Mouse (Mus musculus) forebrain, embryonic 14.5 days (tissue): Measurements from ENCODE around the gene Slitrk1. TPM values are rescaled to one million over a fixed set of nuclear protein-coding genes. Genes with fewer than 3 reads are reported as not detected.

ENCODE experiments used
- ATAC-seq: fragments of 200-750 bp; cut with Nextera tagmentation; 2 replicates; pipeline ENCODE4 v1.8.0; 2017; ENCODE audit warnings: mild to moderate bottlenecking, moderate library complexity
- DNase-seq: peaks from one replicate; pipeline ENCODE4 v3.0.0-alpha.2; 2015; ENCODE audit warnings: low spot score
- H3K27ac ChIP-seq: fragments of 300-500 bp; sonication (generic); 2 replicates; pipeline ENCODE4 v1.5.1; 2014; ENCODE audit warnings: low read depth, mild to moderate bottlenecking, control low read depth, low read length, moderate library complexity
- H3K27me3 ChIP-seq: fragments of 300-500 bp; sonication (generic); replicated peaks from 2 replicates; pipeline ENCODE4 v1.6.1; 2014; ENCODE audit warnings: low read length, control low read depth, mixed read lengths; ENCODE audit not compliant: control insufficient read depth, insufficient read depth
- H3K36me3 ChIP-seq: fragments of 300-500 bp; sonication (generic); 2 replicates; pipeline ENCODE4 v1.6.1; 2014; ENCODE audit warnings: low read length, control low read depth; ENCODE audit not compliant: control insufficient read depth, insufficient read depth
- H3K4me1 ChIP-seq: fragments of 300-500 bp; sonication (generic); 2 replicates; pipeline ENCODE4 v1.6.1; 2014; ENCODE audit warnings: antibody characterized with exemption, low read length, control low read depth; ENCODE audit not compliant: control insufficient read depth, insufficient read depth
- H3K4me2 ChIP-seq: fragments of 300-500 bp; sonication (generic); 2 replicates; pipeline ENCODE4 v1.6.1; 2014; ENCODE audit warnings: mild to moderate bottlenecking, control low read depth, low read length
- H3K4me3 ChIP-seq: fragments of 300-500 bp; sonication (generic); 2 replicates; pipeline ENCODE4 v1.5.1; 2014; ENCODE audit warnings: low read depth, low read length, control low read depth
- H3K9ac ChIP-seq: fragments of 300-500 bp; sonication (generic); 2 replicates; pipeline ENCODE4 v1.6.1; 2014; ENCODE audit warnings: mild to moderate bottlenecking, low read length, control low read depth, moderate library complexity
- H3K9me3 ChIP-seq: fragments of 300-500 bp; sonication (generic); replicated peaks from 2 replicates; pipeline ENCODE4 v1.6.1; 2016; ENCODE audit warnings: low read length, control low read depth, mixed read lengths; ENCODE audit not compliant: control insufficient read depth
- WGBS: fragments of 180-500 bp; shearing (Covaris S2); extraction: QIAGEN DNeasy Blood & Tissue Kit; methylation state at CpG from one replicate; pipeline ENCODE4 v1.1.7; 2014; 5-methylcytosine and 5-hydroxymethylcytosine counted together
- polyA plus RNA-seq: library from polyadenylated mRNA; unstranded; fragments of >200 nt; fragmentation: Nextera tagmentation; extraction: Ambion mirVana; gene quantifications from 2 replicates; pipeline ENCODE4 v1.2.1, GENCODE M21; 2014

The Slitrk1 gene
- 13.4 and 17.8 TPM in 2 replicates for polyA plus RNA-seq

- Histone ChIP-seq H3K9me3 (no peaks in the 10 kb centered on the region), H3K27ac (peak within 1 kb of the TSS; percentile 85), H3K36me3 (no peaks in the 10 kb centered on the region), H3K4me3 (peak within 1 kb of the TSS; percentile 60), H3K4me1 (peaks cover 20% of the 10 kb centered on the region; the same call in 1 of the 2 replicates), H3K9ac (peak within 1 kb of the TSS; percentile 86), H3K4me2 (peak within 1 kb of the TSS; percentile 94), H3K27me3 (no peaks in the 10 kb centered on the region)
- peak; percentile 79 for ATAC-seq
- DNase-seq: peak; percentile 92
- WGBS: under 1% methylated on average over 23 of the region's 25 CpGs
Observed at GRCm38 (mm10) chr14:108913714-108914263, at the start of gene Slitrk1. Gene Slitrk1 (minus strand): TSS chr14:108914158.

GRCm38 (mm10) chr14:108935777-108936176 is 21.8 kb upstream of the Slitrk1 start:
- Histone ChIP-seq H3K4me3 (no peak overlapping the region), H3K4me1 (no peaks in the 10 kb centered on the region), H3K36me3 (no peaks in the 10 kb centered on the region), H3K27ac (no peak overlapping the region), H3K4me2 (no peak overlapping the region), H3K9ac (no peak overlapping the region), H3K9me3 (no peaks in the 10 kb centered on the region), H3K27me3 (no peaks in the 10 kb centered on the region)
- WGBS: 88% methylated on average over 1 of the region's 1 CpGs
- ATAC-seq (no peak), DNase-seq (peak; percentile 43)

GRCm38 (mm10) chr14:108914336-108914735 is 378 bp upstream of the Slitrk1 start:
- Histone ChIP-seq H3K9me3 (no peaks in the 10 kb centered on the region), H3K36me3 (no peaks in the 10 kb centered on the region), H3K27ac (no peak overlapping the region), H3K4me3 (peak overlapping the region; percentile 60), H3K9ac (peak overlapping the region; percentile 86), H3K4me1 (peaks cover 20% of the 10 kb centered on the region; the same call in 1 of the 2 replicates), H3K4me2 (peak overlapping the region; percentile 94), H3K27me3 (no peaks in the 10 kb centered on the region)
- 4% methylated on average over 16 of the region's 16 CpGs for WGBS
- DNase-seq: peak; percentile 59
- no peak for ATAC-seq

- WGBS: under 1% methylated on average over 21 of the region's 21 CpGs
- H3K4me3 ChIP-seq: peak overlapping the region; percentile 60
- H3K27ac ChIP-seq: peak overlapping the region; percentile 85
- no peaks in the 10 kb centered on the region for H3K36me3 ChIP-seq
- ATAC-seq (peak; percentile 4; the same call in 1 of the 2 replicates), DNase-seq (peak; percentile 54)
- no peaks in the 10 kb centered on the region for H3K9me3 ChIP-seq
- H3K4me1 ChIP-seq: peaks cover 20% of the 10 kb centered on the region; the same call in 1 of the 2 replicates
- H3K9ac ChIP-seq: peak overlapping the region; percentile 86
- H3K27me3 ChIP-seq: no peaks in the 10 kb centered on the region
- H3K4me2 ChIP-seq: peak overlapping the region; percentile 94
Observed at GRCm38 (mm10) chr14:108912876-108913490, 975 bp downstream of the Slitrk1 start.

GRCm38 (mm10) chr14:108912021-108912875 is 1.7 kb downstream of the Slitrk1 start:
- Histone ChIP-seq H3K4me3 (peak overlapping the region; percentile 60), H3K27me3 (no peaks in the 10 kb centered on the region), H3K9ac (peak overlapping the region; percentile 86), H3K4me1 (peaks cover 20% of the 10 kb centered on the region; the same call in 1 of the 2 replicates), H3K9me3 (no peaks in the 10 kb centered on the region), H3K27ac (peak overlapping the region; percentile 63), H3K4me2 (peak overlapping the region; percentile 94), H3K36me3 (no peaks in the 10 kb centered on the region)
- 2% methylated on average over 24 of the region's 24 CpGs for WGBS
- peak; percentile 66 for DNase-seq
- peak; percentile 30; the same call in 1 of the 2 replicates for ATAC-seq

- Histone ChIP-seq H3K27me3 (no peaks in the 10 kb centered on the region), H3K36me3 (no peaks in the 10 kb centered on the region), H3K27ac (0 out of 2 replicates have a peak overlapping the region, but pooled peaks have one; percentile 63), H3K9ac (peak overlapping the region; percentile 86), H3K4me3 (peak overlapping the region; percentile 60), H3K4me1 (peaks cover 20% of the 10 kb centered on the region; the same call in 1 of the 2 replicates), H3K9me3 (no peaks in the 10 kb centered on the region), H3K4me2 (peak overlapping the region; percentile 94)
- 1% methylated on average over 24 of the region's 24 CpGs for WGBS
- DNase-seq (peak; percentile 29), ATAC-seq (0 out of 2 replicates have a peak, but pooled peaks have one; percentile 6)
Observed at GRCm38 (mm10) chr14:108911138-108911841, 2.7 kb downstream of the Slitrk1 start.

GRCm38 (mm10) chr14:108910449-108911137 is 3.4 kb downstream of the Slitrk1 start:
- 0 out of 2 replicates have a peak, but pooled peaks have one; percentile 2 for ATAC-seq
- H3K9ac ChIP-seq: peak overlapping the region; percentile 86
- H3K4me1 ChIP-seq: peaks cover 20% of the 10 kb centered on the region; the same call in 1 of the 2 replicates
- no peak overlapping the region for H3K27ac ChIP-seq
- peak; percentile 40 for DNase-seq
- peak overlapping the region; percentile 94 for H3K4me2 ChIP-seq
- 3% methylated on average over 19 of the region's 19 CpGs for whole genome bisulfite sequencing
- peak overlapping the region; percentile 60 for H3K4me3 ChIP-seq
- H3K36me3 ChIP-seq: no peaks in the 10 kb centered on the region
- no peaks in the 10 kb centered on the region for H3K27me3 ChIP-seq
- H3K9me3 ChIP-seq: no peaks in the 10 kb centered on the region
